Mouse (Mus musculus) spleen, adult 2 months (tissue): ENCODE measurements around the gene Gm20388. TPM values are rescaled to one million over a fixed set of nuclear protein-coding genes. Genes with fewer than 3 reads are reported as not detected.

Source experiments
- DNase-seq, 2 experiments: peaks; one replicate each; pipeline versions ENCODE4 v3.0.0 to v3.0.0-alpha.2; 2012 to 2021; ENCODE audit warnings: low spot score in 2 of 2, low read depth in 1 of 2
- H3K27ac ChIP-seq: fragments of 200-500 bp; 2 replicates; pipeline ENCODE4 v1.5.1; 2012; ENCODE audit warnings: low read length, inconsistent platforms; ENCODE audit not compliant: insufficient read depth
- H3K27me3 ChIP-seq: fragments of 200-500 bp; 2 replicates; pipeline ENCODE4 v1.6.1; 2012; ENCODE audit warnings: mild to moderate bottlenecking, moderate library complexity, low read length, inconsistent platforms; ENCODE audit not compliant: control insufficient read depth, insufficient read depth
- H3K36me3 ChIP-seq: fragments of 200-500 bp; 2 replicates; pipeline ENCODE4 v1.6.1; 2012; ENCODE audit warnings: mild to moderate bottlenecking, low read length, inconsistent platforms; ENCODE audit not compliant: control insufficient read depth, insufficient read depth
- H3K4me1 ChIP-seq: fragments of 200-500 bp; 2 replicates; pipeline ENCODE4 v1.6.1; 2011; ENCODE audit warnings: inconsistent platforms; ENCODE audit not compliant: control insufficient read depth, insufficient read depth, insufficient read length
- H3K4me3 ChIP-seq: fragments of 200-500 bp; 2 replicates; pipeline ENCODE4 v1.5.1; 2011; ENCODE audit warnings: mild to moderate bottlenecking, inconsistent platforms; ENCODE audit not compliant: insufficient read depth, insufficient read length; ENCODE audit errors: extremely low read depth
- CTCF ChIP-seq: fragments of 200-500 bp; IDR thresholded peaks from 2 replicates; pipeline ENCODE4 v1.5.1; 2011; ENCODE audit warnings: mild to moderate bottlenecking, inconsistent platforms; ENCODE audit not compliant: insufficient read depth, insufficient read length, insufficient replicate concordance; ENCODE audit errors: extremely low read depth
- POLR2A ChIP-seq: fragments of 200-500 bp; IDR thresholded peaks from 2 replicates; pipeline ENCODE4 v1.6.1; 2011; ENCODE audit warnings: low read depth, low read length, inconsistent platforms
- WGBS: fragments of 180-500 bp; shearing (Covaris S2); methylation state at CpG from one replicate; pipeline ENCODE4 v1.1.7; 2018; 5-methylcytosine and 5-hydroxymethylcytosine counted together
- polyA plus RNA-seq: library from polyadenylated mRNA; depleted of rRNA; stranded (reverse); fragments of >200 nt; gene quantifications from 2 replicates; pipeline ENCODE4 v1.2.3, GENCODE M21; 2012

Gene Gm20388
- polyA plus RNA-seq, 1 experiment = 26.1 TPM

DNA sequence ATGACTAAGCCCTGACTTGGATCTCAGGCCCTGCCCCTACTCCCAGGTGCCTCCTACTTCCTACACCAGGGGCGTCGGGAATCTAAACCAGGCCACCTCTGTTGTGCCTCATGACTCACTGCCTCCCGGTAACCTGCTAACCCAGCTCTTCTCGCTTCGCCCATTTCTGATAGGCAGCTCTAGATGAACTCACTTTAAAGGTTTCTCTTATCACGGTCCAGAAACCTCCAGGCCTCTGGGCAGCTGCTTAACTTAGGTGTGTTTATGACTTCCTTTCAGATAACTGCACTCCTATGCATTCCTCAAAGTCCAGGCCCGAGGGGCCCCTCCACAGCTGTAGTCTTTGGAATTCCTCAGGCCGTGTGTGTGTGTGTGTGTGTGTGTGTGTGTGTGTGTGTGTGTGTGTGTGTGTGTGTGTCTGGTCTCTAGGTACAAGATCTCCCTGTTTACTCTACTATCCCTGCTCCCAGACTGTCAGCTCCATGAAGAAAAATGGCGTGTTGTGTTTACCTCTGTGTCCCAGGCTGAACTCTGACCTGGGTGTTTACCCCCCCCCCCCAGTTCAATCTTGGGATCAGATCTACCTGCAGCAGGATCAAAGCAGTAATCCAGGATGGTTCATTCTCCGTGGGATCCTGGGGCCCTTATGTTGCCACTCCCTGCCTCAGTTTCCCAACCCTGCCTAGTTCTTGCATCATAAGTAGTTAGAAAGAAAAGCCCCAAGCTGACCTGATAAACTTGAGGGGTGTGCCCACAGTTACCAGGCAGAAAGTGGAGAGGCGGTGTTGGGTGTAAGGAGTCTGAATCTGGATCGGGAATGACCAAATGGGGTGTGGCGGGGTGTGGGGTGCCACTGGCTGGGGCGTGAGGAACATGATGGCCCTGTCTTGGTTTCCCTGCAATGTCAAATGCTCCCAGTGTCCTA lies 2725.5 kb downstream of the Gm20388 start:
- H3K4me3 ChIP-seq = no peak overlapping the region
- no peak overlapping the region for H3K27ac ChIP-seq
- 82% methylated on average over 14 of the region's 14 CpGs for WGBS
- peaks cover 61% of the 10 kb centered on the region for H3K36me3 ChIP-seq
- no peaks in the 10 kb centered on the region for H3K4me1 ChIP-seq
- H3K27me3 ChIP-seq = no peaks in the 10 kb centered on the region
- TF ChIP-seq CTCF (no peak), POLR2A (no peak)
- no peak for DNase-seq

DNA sequence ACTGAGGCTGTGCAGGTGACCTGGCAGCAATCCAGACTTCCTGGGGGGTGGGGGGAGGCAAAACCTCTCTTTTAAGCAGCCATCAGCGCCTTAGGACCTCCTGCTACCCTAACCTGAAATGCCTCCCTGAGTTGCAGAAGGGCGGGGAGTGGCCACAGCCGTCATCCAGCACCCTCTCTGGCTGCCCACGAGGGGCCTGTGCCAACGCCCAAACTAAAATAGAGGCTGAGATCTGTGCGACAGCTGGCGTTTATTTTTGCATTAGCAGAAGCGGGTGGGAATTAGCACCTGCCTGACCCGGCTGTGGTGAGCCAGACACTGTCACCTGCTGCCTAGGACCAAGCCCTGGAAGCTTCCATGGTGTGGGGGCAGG lies 2726.1 kb downstream of the Gm20388 start:
- 67% methylated on average over 9 of the region's 9 CpGs for WGBS
- no peak for DNase-seq
- H3K4me3 ChIP-seq = no peak overlapping the region
- H3K27ac ChIP-seq = no peak overlapping the region
- peaks cover 66% of the 10 kb centered on the region for H3K36me3 ChIP-seq
- TF ChIP-seq CTCF = no peak
- no peak for TF ChIP-seq POLR2A
- H3K4me1 ChIP-seq = no peaks in the 10 kb centered on the region
- H3K27me3 ChIP-seq = no peaks in the 10 kb centered on the region

DNA sequence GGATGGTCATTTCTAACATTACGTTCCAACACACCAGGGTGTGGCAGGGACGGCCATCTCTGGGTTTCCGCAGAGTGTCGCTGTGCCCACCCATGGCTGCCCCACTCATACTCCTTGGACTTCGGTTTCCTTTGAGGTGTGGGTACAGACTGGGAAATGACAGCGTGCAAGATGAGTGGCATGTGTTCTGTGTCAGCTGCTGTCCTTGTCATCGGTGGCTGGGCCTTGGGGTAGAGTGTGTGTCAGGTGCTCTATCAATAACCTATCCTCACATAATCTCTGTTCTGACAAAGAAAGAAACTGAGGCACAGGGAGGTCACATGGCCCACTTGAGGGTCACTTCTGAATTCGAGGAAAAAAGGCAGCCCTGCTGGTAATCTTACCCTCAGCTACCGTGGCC lies 2726.6 kb downstream of the Gm20388 start:
- H3K4me1 ChIP-seq = no peaks in the 10 kb centered on the region
- H3K36me3 ChIP-seq = peaks cover 70% of the 10 kb centered on the region
- no peaks in the 10 kb centered on the region for H3K27me3 ChIP-seq
- no peak for DNase-seq
- no peak overlapping the region for H3K4me3 ChIP-seq
- H3K27ac ChIP-seq = no peak overlapping the region
- TF ChIP-seq POLR2A = no peak
- no peak for TF ChIP-seq CTCF
- WGBS = 92% methylated on average over 9 of the region's 9 CpGs

DNA sequence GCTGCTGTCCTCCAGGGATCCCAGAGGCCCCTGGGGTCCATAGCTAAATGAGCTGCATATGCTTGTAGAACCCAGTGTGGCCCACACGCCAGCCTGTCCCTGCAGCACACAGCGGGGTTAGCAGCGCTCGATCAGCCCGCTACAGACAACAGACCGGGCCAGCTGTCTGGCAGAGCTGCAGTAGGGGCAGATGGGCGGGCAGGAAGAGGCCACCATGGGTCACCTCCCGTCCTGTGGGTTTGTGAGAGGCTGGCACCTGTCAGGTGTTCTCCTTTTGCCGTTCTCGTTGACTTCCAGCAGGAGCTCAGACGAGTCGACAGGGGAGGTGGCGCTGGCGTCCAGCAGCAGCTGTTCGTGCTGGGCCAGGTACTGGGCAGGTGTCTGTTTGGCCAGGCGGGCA lies 2728.0 kb downstream of the Gm20388 start:
- Histone ChIP-seq H3K27me3 (no peaks in the 10 kb centered on the region), H3K27ac (no peak overlapping the region), H3K36me3 (peaks cover 72% of the 10 kb centered on the region), H3K4me3 (no peak overlapping the region), H3K4me1 (no peaks in the 10 kb centered on the region)
- DNase-seq = no peak
- TF ChIP-seq CTCF (no peak), POLR2A (no peak)
- WGBS = 85% methylated on average over 16 of the region's 16 CpGs

DNA sequence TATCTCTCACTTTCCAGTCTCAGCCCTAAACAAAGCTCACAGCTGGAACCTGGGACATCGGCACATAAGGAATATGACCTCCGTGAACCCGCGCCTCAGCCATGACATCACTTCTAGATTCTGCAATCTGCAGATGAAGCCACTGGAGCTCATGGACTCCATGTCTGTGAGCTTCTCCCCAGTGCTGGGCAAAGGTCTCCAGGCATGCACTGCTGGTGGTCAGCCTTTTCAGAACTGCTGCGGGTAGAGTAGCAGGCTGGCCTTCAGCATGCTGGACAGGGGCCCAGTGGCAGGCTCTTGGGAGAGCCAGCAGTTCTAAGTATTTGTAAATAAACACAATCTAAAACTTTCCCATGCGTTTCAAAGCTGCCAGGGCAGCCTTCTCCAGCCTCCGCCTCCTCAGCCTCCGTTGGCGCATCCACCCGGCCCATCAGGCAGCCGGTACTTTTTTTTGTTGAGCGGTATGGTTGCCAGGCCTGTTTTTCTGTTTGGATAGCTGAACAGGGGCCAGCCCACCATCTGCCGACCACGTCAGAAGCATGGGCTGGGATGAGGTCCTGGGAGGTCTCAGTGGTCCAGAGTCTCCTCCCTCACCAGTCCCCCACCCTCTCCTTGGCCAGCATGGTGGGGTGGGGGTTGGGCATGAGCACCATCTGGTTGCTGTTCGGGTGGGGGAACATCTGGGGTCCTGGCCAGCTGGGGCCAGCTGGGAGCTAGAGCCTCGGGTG lies 2729.0 kb downstream of the Gm20388 start:
- H3K27me3 ChIP-seq = no peaks in the 10 kb centered on the region
- H3K4me1 ChIP-seq = no peaks in the 10 kb centered on the region
- peaks cover 66% of the 10 kb centered on the region for H3K36me3 ChIP-seq
- no peak overlapping the region for H3K27ac ChIP-seq
- 89% methylated on average over 16 of the region's 16 CpGs for WGBS
- no peak for TF ChIP-seq POLR2A
- no peak for TF ChIP-seq CTCF
- no peak for DNase-seq
- no peak overlapping the region for H3K4me3 ChIP-seq

DNA sequence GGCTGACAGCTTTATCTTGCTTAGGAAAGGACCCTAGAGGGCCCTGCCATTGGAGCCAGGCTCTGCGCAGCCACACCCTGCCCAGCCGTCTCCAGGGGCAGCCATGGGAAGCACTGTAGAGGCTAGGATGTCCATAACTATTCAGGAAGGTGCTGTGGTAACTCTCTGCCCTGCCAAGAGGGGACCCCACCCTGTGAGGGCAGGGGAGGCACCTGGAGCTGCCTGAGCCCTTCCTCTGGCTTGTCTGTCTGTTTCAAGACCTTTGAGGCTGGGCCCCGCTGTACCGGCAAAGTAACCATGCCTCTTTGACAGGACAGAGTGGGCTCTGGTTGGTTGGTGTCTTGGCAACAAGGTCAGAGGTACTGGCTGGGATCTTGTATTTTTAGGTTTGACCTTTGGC lies 2730.2 kb downstream of the Gm20388 start:
- DNase-seq = no peak
- no peak overlapping the region for H3K4me3 ChIP-seq
- TF ChIP-seq CTCF (no peak), POLR2A (no peak)
- no peaks in the 10 kb centered on the region for H3K4me1 ChIP-seq
- no peak overlapping the region for H3K27ac ChIP-seq
- H3K27me3 ChIP-seq = no peaks in the 10 kb centered on the region
- WGBS = 96% methylated on average over 4 of the region's 4 CpGs
- H3K36me3 ChIP-seq = peaks cover 61% of the 10 kb centered on the region

DNA sequence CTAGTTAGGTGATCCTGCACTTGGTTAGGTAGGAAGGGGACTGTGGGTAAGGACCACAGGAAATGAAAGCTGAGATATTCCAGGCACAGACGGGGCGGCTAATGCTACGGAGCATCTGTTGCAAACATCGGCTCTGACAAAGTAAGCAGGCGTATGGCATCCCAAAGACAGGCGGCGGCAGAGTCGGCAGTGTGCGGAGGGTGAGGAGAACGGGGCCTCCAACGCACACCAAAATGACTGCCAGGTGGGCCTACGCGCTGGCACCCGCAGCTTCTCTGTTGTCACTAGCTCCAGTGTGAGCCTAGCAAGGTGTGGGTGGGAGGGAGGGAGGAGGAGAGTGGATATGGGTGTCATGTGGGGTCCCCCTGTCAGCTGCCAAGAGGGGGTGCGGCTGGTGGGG lies 2730.8 kb downstream of the Gm20388 start:
- TF ChIP-seq CTCF (no peak), POLR2A (no peak)

More for the DNA sequence above, 2730.8 kb downstream of the Gm20388 start:
- Histone ChIP-seq H3K27ac (no peak overlapping the region), H3K4me3 (no peak overlapping the region), H3K27me3 (no peaks in the 10 kb centered on the region), H3K36me3 (peaks cover 62% of the 10 kb centered on the region), H3K4me1 (no peaks in the 10 kb centered on the region)
- WGBS = 96% methylated on average over 15 of the region's 15 CpGs
- no peak for DNase-seq
